Mouse (Mus musculus) common myeloid progenitor, adult 5-6 weeks (primary cell): ENCODE data around the gene Arfip1. TPM values are rescaled to one million over a fixed set of nuclear protein-coding genes. Genes with fewer than 3 reads are reported as not detected.

Source experiments
- ATAC-seq: replicated peaks from 2 replicates; pipeline ENCODE4 v1.8.0; 2016; ENCODE audit warnings: low read depth, mild to moderate bottlenecking, moderate TSS enrichment, inconsistent platforms; ENCODE audit not compliant: poor library complexity, severe bottlenecking
- total RNA-seq: library from RNA; stranded (forward); fragments of 200-1000, 187-1606 nt; gene quantifications from 2 replicates; pipeline ENCODE4 v1.2.3, GENCODE M21; 2017

Arfip1 gene
- total RNA-seq, result 32.2 and 43.4 TPM in 2 replicates

DNA sequence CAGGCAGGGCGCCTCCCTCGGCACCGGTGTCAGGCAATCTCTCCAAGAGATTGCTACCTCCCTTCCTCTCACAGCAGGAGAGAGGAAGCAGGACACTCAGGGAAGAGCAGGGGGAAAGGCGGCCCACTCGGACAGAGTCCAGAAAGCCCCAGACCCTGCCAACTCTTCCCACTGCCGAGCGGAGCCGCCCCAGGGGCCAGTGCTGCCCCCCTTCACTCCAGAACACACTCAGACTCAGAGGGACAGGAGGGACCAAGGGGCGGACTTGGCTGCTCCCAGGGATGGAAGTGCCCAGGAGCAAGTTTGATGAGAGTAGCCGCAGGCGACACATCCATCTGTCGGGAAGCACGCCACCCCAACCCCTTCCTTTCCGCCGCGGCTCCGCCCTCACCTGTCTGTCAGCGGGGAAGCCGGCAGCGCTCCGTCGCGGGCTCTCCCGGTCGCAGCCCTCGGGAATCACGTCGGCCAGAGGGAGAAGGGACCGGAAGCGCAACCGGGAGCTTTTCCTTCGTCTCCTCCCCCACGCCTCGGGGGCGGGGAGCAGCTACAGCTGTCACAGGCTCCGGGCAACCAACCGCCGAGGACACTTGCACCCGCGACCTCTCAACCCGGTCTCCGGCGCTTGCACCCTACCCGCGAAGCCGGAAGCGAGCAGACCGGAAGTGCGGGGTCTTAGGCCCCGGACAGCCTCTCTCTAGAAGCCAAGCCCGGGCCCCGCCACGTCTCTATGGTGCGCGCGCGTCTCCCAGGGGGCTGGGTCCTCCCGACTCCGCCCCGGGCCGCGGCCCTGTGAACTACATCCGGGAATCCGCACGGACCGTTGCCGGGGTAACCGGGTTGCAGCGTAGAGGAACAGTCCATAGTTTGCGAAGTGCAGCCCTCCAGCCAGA, at the start of gene Arfip1:
Gene Arfip1 (minus strand): TSS at position 603 of the 890 bp plus-strand sequence.
- peak; percentile 87 for ATAC-seq

DNA sequence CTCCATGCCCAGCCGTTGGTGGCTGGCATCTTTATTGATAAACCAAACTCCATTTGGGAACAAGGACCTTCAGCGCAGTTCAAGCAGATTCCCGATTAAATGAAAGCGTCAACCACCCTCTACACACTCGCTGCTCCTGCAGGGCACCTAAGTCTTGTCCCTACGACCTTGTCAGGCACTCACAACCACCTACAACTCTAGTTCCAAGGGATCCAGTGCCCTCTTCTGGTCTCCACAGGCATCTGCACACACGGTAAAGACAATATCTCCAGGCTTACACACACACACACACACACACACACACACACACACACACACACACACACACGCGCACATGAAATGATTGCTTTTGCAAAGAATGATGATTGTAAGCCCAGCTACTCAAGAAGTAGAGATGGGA, 49.2 kb upstream of the Arfip1 start:
- no peak for ATAC-seq

- ATAC-seq, result peak; percentile 85
Observed at GRCm38 (mm10) chr3:84622026-84622425, 39.6 kb upstream of the Arfip1 start.

DNA sequence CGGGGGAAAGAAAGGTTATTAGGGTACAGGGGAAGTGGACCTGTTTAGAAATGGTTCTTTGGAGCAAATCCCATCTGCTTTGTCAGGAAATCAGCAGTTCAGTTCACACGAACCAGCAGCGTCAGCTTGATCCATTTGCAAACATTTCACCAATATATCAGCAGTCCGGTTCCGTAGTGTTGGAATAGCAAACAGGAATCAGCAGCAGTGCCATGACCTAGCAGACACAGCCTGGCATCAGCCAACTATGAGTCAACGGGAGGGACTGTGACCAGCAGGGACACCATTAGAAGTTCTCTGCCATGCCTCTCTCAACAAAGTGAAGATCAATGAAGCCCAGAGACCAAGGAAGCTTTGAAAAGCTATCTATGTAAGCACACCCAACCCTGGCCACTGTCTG, 37.3 kb upstream of the Arfip1 start:
- ATAC-seq, result no peak

GRCm38 (mm10) chr3:84619056-84619455, 36.6 kb upstream of the Arfip1 start:
- no peak for ATAC-seq

- no peak for ATAC-seq
Observed at GRCm38 (mm10) chr3:84618627-84619026, 36.2 kb upstream of the Arfip1 start.

GRCm38 (mm10) chr3:84615856-84616225, 33.4 kb upstream of the Arfip1 start:
- no peak for ATAC-seq

GRCm38 (mm10) chr3:84615050-84615855, 32.8 kb upstream of the Arfip1 start:
- ATAC-seq, result peak; percentile 84

DNA sequence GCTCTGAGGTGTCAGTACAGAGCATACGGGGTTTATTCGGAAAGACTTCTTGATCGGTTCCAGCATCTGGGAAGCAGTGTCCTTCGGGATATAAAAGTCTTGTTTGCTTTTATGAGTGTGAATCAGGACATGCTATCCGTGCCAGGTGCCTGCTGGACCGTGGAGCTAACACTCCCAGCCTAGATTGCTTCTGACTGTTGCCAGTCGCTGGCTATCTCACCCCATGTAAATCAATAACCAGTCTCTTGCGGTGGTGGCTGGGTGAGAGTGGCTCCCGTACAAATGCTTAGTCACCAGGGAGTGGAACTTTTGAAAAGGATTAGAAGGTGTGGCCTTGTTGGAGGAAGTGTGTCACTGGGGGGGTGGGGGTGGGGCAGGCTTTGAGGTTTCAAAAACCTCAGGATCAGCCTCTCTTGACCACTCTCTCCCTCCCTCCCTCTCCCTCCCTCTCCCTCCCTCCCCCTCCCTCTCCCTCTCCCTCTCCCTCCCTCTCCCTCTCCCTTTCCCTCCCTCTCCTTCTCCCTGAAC, 27.8 kb upstream of the Arfip1 start:
- no peak for ATAC-seq

- 0 out of 2 replicates have a peak, but pooled peaks have one; percentile 44 for ATAC-seq
Observed at GRCm38 (mm10) chr3:84603212-84603611, 20.8 kb upstream of the Arfip1 start.

DNA sequence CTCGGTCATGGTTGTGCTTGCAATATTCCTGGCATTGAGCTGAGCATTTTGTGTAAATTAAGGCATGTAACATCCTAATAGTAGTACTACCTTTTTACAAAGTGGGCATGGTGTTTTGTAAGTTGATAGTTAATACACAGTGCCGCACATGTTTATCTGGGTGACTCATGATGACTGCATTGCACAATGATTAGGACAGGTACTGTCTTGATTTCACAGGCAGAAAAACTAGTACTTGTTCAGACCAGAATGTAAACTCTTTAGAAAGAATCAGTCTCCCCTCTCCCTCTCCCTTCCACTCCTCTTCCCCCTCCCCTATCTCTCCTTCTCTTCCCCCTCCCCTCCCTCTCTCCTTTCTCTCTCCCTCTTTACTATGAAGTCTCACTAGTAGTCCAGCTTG, 20.3 kb upstream of the Arfip1 start:
- ATAC-seq, result no peak

DNA sequence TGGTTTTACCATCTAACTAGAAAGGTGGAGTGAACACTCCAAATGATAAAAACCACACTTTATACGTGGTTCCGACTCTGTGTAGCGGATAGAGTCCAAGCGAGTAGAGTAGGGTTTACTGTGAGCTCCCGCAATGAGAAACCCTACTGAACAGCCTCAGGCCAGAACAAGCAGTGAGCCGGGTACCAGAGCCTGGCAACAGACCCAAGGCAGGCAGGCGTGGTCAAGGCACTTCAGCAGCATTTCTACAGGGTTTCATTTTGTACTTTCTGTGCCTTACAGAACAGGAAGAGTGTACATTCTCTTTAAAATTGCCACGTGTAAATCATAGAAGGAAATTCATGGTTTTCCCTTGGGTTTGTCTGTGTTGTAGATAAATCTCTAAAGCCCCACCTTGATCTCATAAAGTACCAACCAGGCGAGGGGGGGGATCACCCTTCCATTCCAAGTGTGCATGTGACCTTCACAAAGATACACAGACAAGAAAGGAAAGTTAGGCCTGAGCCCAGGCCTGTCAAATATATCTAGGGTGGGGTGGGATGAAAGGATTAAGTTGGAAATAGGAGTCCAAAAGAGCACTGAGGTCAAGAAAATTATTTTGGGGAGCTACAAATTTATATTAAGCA, 19.6 kb upstream of the Arfip1 start:
- no peak for ATAC-seq

DNA sequence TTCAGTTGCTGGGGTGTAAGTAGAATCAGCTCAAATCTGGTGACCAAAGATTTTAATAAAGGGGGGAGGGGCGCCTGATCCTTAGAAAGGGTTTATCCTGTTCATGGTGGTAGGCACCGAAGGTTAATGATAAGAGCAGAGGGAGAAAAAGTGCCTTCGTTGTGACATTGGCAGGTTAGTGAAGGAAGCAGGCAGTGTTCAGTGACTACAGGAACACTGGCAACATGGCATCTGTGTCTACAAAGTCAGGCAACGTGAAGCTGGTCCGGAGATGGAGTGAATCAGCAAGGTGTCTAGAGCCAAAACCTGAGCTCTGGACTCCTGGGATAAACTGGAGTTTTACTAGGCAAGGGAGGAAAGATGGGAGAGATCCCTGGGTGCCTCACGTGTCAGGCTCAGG, 16.3 kb upstream of the Arfip1 start:
- ATAC-seq, result no peak

DNA sequence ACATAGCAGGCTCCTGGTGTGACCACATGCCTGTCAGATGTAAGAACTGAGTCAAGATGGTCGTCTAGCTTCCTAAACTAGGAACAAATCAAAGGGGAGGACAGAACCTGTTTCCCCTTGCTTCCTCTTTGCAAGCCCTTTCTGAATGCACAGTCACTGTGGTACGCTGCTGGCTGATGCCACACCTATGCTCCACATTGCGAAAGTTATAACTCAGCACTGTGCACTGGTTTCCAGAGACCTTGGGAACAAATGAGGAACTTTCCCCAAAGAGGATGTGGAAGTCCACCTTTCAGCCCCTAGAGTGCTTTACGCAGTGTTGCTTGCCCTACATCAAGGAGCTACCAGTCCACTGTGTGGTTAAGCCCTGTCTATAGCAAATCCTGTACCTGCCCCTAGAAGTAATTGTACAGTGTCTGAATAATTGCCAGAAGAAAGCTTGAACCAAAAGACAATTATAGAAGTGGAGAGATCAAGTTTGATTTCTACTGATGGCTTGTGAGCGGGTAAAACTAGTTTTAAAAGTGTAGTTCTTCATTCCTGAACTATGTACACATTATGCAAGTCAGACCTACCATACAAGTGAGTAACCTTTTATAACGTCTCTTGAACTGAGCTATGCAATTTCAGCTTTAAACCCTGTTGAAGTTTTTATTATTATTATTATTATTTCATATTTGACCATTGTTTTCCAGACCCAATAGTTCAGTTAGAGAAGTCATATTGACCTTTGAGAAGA, 15.7 kb upstream of the Arfip1 start:
- peak; percentile 93 for ATAC-seq

DNA sequence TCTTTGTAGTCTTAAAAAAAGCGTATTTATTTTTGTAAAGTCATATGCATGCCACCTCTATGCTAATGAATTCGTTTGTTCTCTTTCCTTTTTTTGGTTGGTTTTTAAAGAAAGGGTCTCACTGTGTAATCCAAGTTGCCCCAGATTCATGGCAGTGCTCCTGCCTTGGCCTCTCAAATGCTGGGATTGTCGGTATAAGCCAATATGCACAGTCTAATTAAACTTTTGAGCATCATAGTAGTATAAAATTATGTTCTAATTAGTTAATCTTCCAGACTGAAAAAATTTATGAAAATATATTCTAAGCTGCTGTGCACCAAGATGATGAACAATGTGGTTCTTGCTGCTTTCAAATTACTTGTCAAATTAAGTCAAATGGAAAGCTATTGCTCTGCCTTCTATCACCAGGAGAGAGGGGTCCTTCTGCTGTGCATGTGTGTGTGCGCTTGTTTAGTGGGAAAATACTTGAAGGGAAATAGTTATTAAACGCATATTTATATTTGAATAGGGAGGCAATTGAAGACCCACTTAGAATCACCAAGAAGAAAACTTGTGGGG, 13.3 kb upstream of the Arfip1 start:
- ATAC-seq, result no peak

GRCm38 (mm10) chr3:84594894-84595676, 12.7 kb upstream of the Arfip1 start:
- ATAC-seq, result no peak

GRCm38 (mm10) chr3:84593274-84593673, 10.8 kb upstream of the Arfip1 start, which contains the start of gene Tigd4:
TSS of gene Tigd4 (plus strand) at chr3:84593574.
- no peak for ATAC-seq

- ATAC-seq, result peak; percentile 61
Observed at GRCm38 (mm10) chr3:84586736-84587135, 4.3 kb upstream of the Arfip1 start.

GRCm38 (mm10) chr3:84582913-84583276, 470 bp upstream of the Arfip1 start:
- no peak for ATAC-seq
